ENCODE assay signal across 9 mouse cellular contexts in genomic region chr8:107502922-107503321, GRCm38 (mm10).
DNase-seq lines count a peak whose midpoint lies in the region; ATAC-seq and TF ChIP-seq lines count a peak whose summit lies in the region.
"Had no signal": no experiment of that assay in that cellular context is flagged by ENCODE, and none has a peak within 500 bp of the region (broad histone marks: within the 10 kb centered on the region; RNA-seq: fewer than 3 reads in every experiment).

No protein-coding gene starts in this region.

- ATAC-seq in neural tube, embryonic 11.5 days (ENCODE audit: insufficient read depth, low FRiP score, low TSS enrichment) = no peak
- no peak for ATAC-seq in hindbrain, postnatal 0 days

- DNase-seq in neural tube, embryonic 11.5 days (ENCODE audit: low spot score) = no peak
- DNase-seq in neural tube, embryonic 10.5 days (ENCODE audit: extremely low spot score, low spot score) = no peak
- peak; percentile 56 for DNase-seq in adipocyte (ENCODE audit: low spot score)
- no peak for DNase-seq in hindbrain, postnatal 0 days (ENCODE audit: low spot score)
- peak; percentile 74 to 83 for DNase-seq in natural killer cell, adult 2 months (ENCODE audit: low spot score in 2 of 2)
- no peak for DNase-seq in left cerebral cortex, postnatal 10 days (ENCODE audit: extremely low spot score in 1 of 2, low spot score in 2 of 2)
- no peak for DNase-seq in kidney, adult 18-20 months
- DNase-seq in right cerebral cortex, postnatal 36 days (ENCODE audit: low spot score in 2 of 2) = no peak
- DNase-seq: heart, postnatal 4 days had no signal

- intact Hi-C loops in left cerebral cortex, postnatal 10 days (cut with DNase I) = no loop called here

- peaks cover 11% of the 10 kb centered on the region for H3K4me1 ChIP-seq in neural tube, embryonic 11.5 days (ENCODE audit: control insufficient read depth, insufficient read depth, low read length)
- no peaks in the 10 kb centered on the region for H3K4me1 ChIP-seq in hindbrain, postnatal 0 days (ENCODE audit: insufficient read depth, low read length)

- no peak overlapping the region for H3K4me3 ChIP-seq in neural tube, embryonic 11.5 days (ENCODE audit: low read depth, low read length)
- no peak overlapping the region for H3K4me3 ChIP-seq in hindbrain, postnatal 0 days (ENCODE audit: low read length)

- peak overlapping the region; percentile 21; the same call in 1 of the 2 replicates for H3K27ac ChIP-seq in neural tube, embryonic 11.5 days (ENCODE audit: low read depth, low read length)
- peak overlapping the region; percentile 36; the same call in 1 of the 2 replicates for H3K27ac ChIP-seq in hindbrain, postnatal 0 days

- H3K9me3 ChIP-seq in neural tube, embryonic 11.5 days (ENCODE audit: control insufficient read depth, low read length) = no peaks in the 10 kb centered on the region
- H3K9me3 ChIP-seq in hindbrain, postnatal 0 days (ENCODE audit: low read length) = no peaks in the 10 kb centered on the region

- WGBS in neural tube, embryonic 11.5 days = 46% methylated on average over 3 of the region's 3 CpGs
- WGBS in hindbrain, postnatal 0 days = 34% methylated on average over 3 of the region's 3 CpGs

- H3K27me3 ChIP-seq in neural tube, embryonic 11.5 days (ENCODE audit: control insufficient read depth, insufficient read depth, low read length) = no peaks in the 10 kb centered on the region
- H3K27me3 ChIP-seq in hindbrain, postnatal 0 days (ENCODE audit: insufficient read depth, low read length) = no peaks in the 10 kb centered on the region

- no peak for TF ChIP-seq CTCF in hindbrain, postnatal 0 days (IDR thresholded peaks at IDR 0.05; ENCODE audit: low read depth)

- peaks cover 3% of the 10 kb centered on the region; the same call in 1 of the 2 replicates for H3K36me3 ChIP-seq in neural tube, embryonic 11.5 days (ENCODE audit: control insufficient read depth, insufficient read depth, low read length)
- 0 out of 2 replicates have a peak, but pooled peaks cover 4% of the 10 kb centered on the region for H3K36me3 ChIP-seq in hindbrain, postnatal 0 days (ENCODE audit: insufficient read depth, low read length)

- H3K9ac ChIP-seq in neural tube, embryonic 11.5 days (ENCODE audit: low read length) = no peak overlapping the region
- H3K9ac ChIP-seq in hindbrain, postnatal 0 days (replicated peaks; ENCODE audit: low read length) = no peak overlapping the region

- no peak overlapping the region for H3K4me2 ChIP-seq in neural tube, embryonic 11.5 days (ENCODE audit: low read depth)
- no peak overlapping the region for H3K4me2 ChIP-seq in hindbrain, postnatal 0 days (ENCODE audit: low read depth, low read length)

Comparison
In these comparisons a context has a peak if more than half of its experiments do, and no peak if none do; other contexts are left out.
1. DNase-seq: peak in adipocyte (single experiment) and natural killer cell, adult 2 months (2 of 2); none in neural tube, embryonic 11.5 days (single experiment), neural tube, embryonic 10.5 days (single experiment), hindbrain, postnatal 0 days (single experiment), left cerebral cortex, postnatal 10 days (0 of 2), kidney, adult 18-20 months (single experiment) and right cerebral cortex, postnatal 36 days (0 of 2).